Mouse (Mus musculus) embryo, embryonic 10.5 days (tissue): ENCODE results near the gene Ech1.

ENCODE experiments used
- DNase-seq: peaks from one replicate; pipeline ENCODE4 v3.0.0-alpha.2; 2015; ENCODE audit warnings: low spot score

The Ech1 gene

DNA sequence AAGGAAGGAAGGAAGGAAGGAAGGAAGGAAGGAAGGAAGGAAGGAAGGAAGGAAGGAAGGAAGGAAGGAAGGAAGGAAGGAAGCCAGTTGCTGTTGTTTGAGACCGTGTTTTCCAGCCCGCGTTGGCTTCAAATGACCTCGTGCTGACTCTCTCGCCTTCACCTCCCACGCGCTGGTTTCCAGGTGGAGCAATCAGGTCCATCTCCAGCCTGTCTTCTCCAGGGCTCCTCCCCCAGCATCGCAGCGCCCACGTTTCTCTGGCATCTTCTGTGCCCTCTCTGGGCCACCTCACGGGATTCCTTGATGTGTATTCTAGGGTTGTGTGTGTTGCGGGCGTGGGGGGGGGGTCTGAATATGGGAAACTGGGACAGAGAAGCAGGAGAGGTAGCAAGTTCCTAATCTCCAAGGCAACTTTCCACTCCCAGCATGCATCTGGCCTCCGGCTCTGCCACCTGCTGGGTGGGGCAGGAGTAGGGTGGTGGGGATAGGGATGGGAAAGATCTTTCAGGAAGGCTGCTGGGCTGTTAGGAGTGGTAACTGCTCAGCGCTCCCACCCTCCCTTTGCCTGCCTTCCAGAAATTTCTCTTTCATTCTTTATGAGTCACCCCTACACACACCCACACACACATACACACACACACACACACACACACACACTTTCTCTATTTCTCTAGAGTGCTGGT is 37.9 kb downstream of the Ech1 start:
- no peak for DNase-seq

- DNase-seq: no peak
Observed at GRCm38 (mm10) chr7:28863540-28863939, 38.5 kb downstream of the Ech1 start, which contains the start of gene Lgals7. Gene Lgals7 (plus strand): TSS chr7:28863853.

DNA sequence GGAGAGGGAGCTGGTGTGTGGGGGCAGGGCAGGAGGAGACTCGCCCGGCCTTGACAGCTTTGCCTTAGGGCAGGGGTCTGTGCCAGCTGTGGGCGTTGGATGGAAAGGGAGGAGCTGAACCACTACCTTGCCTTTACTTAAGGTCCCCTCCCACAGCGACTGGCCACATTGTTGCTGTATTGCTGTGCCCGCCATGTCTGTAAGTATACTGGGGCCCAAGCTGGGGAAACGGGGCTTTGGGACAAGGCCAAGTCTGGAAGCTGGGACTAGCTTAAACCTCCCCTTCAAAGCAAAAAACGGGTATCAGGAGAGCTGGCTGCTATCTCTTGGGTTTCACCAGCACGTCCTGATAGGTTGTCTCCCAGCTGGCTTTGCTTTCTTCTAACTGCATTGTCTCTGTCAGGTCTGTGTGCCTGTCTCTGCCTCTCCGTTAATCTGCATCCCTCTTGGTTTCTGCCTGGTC is 39.3 kb downstream of the Ech1 start:
- DNase-seq: no peak

DNA sequence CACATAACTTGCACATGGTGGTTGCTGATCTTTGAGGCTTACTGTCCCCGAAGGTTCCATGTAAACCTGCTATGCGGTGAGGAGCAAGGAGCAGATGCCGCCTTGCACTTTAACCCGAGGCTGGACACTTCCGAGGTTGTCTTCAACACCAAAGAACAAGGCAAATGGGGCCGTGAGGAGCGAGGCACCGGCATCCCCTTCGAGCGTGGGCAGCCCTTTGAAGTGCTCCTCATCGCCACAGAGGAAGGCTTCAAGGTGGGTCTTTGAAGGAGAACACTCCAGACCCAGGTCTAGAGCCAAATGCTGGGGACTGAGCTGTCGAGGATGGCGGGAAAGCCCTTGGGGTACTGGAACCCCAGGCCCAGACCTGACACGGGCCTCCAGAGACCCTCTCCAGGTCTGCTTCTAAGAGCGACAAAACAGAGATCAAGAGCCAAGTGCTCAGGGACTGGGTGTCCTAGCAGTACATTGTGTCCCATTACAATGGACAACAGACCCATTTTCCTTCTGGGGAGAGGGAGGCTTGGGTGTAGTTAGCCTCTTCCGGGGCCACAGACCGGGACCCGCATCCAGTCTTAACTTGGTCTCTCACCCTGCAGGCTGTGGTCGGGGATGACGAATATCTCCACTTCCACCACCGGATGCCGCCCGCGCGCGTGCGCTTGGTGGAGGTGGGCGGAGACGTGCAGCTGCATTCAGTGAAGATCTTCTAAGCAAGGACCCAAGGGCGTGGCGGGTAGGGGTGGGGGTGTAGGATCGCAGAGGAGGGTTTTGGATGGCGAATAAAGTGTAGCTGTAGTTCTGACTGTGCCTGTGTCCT is 40.7 kb downstream of the Ech1 start:
- peak; percentile 76 for DNase-seq

DNA sequence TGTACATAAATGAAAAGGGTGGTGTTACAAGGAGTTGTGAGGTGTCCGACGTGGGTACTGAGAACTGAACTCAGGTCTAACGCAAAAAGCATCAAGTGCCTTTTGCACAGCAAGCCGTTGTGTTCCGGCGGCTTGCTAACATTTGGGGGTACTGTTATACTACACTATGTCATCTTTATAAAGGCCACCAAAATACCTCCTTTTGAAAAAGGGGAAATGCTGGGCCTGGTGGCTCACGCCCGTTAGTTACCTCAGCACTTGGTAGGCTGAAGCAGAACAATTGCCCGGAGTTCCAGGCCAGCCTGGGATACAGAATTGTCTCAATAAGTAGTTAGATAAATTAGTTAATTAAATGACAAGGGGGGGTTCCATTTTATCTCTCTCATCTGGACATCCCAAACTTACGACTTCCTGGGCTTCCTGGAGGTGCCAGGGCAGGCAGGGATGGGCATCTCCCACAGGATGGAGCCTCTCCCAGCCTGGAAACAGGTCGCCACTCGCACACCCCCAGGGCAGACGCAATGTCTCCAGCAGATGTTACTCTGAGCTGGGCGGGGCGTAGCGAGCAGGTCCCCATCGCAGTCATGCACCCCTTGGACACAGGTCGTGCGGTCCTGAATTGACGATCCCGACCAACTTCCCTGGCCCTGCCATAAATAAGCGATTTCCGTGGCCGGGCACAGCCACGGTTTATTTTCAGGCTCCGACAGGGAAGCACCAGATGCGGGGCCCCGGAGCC is 41.9 kb downstream of the Ech1 start:
- DNase-seq: no peak

GRCm38 (mm10) chr7:28867508-28868340 is 42.7 kb downstream of the Ech1 start:
- DNase-seq: peak; percentile 80

DNA sequence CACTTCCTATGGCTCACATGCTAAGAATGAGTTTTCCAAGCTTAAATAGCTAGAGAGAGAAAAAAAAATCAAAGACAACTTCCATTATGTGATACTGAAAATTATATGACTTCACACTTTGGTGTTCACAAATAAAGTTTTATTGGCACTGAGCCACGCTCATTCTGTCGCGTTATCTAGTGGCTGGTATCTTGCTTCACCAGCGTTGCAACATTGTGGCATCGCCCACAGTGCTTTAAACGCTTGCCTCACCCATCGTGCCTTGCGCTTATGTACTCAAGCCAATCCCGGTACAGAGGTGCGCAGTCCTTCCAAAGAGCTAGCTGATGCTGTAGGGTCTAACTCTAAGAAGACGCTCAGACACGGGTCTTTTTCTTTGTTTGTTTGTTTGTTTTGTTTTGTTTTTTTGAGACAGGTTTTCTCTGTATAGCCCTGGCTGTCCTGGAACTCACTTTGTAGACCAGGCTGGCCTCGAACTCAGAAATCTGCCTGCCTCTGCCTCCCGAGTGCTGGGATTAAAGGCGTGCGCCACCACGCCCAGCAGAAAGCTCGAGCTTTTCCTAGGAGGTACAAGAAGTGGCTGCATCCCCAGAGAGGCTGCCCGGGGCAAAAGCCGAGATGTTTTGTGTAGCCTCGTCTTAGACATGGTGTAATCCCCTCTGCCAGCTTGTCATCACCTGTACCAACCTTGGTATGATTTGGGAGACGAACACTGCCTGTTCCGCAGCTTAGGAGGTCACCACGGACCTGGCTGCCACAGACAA is 46.1 kb downstream of the Ech1 start:
- no peak for DNase-seq

DNA sequence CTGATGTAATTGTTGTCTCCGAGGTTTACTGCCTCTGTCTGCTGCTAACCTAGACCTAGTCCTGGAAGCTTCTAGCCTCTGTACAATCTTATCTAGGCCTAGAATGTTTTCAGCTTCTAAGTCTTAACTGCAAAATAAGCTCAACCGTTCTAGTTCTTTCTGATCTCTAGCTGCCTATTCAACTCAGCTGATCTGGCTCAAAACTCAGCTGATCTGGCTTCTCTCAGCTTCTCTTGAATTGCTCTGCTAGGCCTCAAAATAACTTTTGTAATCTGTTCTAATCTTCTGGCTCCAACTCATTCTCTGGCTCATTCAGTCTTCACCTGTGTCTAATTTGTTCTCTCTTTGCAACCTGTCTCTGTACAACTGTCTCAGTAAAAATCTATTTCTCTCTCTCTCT is 49.5 kb downstream of the Ech1 start:
- DNase-seq: no peak

DNA sequence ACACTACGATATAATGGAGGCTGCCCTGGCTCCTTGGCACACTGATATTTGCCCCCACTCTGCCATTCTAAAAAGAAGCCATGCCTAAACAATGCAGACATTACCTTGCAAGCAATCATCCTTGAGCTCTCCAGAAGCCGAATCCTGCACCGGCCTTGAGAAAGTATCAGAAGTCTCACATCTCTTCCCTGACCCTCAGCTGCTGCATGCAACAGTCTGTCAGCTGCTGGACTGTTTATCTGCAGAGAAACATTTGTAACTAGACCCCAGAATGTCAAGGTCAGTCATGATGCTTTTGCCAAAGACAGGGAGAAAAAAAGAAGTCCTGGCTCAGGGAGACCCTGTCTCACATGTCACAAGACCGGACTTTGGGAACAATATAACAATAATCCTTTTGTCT is 51.1 kb downstream of the Ech1 start:
- no peak for DNase-seq

DNA sequence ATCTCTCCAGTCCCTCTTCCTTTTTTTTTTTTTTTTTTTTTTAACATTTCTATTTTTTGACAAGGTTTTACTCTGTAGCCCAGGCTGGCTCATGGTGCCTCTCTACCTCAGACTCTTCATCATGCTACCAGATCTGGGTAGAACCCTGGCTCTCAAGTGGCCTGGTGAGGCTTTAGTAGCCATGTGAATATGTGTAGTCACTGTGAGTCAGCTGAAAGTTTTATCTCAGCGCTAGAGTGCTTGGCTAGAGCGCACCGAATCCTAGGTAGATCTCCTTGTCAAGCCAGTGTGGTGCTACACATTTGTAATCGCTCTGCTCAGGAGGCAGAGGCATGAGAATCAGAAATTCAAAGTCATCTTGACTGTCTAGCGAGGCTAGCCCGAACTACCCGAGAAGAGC is 52.1 kb downstream of the Ech1 start:
- no peak for DNase-seq

GRCm38 (mm10) chr7:28877856-28878255 is 52.8 kb downstream of the Ech1 start:
- no peak for DNase-seq

GRCm38 (mm10) chr7:28879606-28880005 is 54.6 kb downstream of the Ech1 start:
- DNase-seq: no peak

DNA sequence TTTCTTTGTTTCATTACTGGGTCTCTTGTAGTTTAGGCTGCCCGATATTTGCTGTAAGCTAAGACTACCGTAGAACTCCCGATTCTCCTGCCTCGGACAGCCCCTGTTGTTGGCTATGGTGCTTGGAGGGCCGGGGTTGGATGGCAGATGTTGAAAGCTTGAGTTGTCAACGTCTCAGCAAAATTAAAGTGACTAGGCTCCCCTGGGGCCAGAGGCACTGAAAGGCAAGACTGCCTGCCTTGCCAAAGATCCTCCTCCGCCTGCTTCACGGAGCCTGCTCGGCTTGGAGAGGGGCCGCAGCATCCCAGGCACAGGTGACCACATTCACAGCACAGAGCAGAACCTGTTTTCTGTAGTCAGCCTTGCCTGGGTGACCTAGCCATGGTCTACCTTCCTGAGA is 55.5 kb downstream of the Ech1 start:
- no peak for DNase-seq

DNA sequence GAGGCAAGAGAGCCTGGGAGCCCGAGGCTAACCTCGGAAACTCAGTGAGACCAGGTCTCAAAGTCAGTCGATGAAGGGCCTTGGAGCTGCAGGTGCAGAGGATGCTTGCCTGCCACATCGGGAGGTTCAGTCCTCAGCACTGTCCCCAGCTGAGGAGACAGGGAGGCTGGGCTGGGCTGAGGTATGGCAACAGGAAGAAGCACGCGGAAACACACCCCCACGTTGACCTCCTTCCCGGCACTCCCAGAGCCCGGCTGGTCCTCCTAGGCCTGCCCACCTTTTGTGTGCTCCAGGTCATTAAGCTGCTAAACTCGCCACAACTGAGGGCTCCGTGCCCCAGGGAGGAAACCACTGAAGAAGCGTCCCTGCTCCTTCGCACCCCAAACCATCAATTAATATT is 56.2 kb downstream of the Ech1 start, which contains the start of gene Capn12:
Capn12 (plus strand) TSS at position 224 of the 400 bp plus-strand sequence.
- no peak for DNase-seq
